Mouse (Mus musculus): ENCODE data around the gene Msx1.

The Msx1 gene

GRCm38 (mm10) chr5:37819541-37819940 is 4.8 kb downstream of the Msx1 start:
- no peak for TF ChIP-seq GATA4 (IDR thresholded peaks at IDR 0.05; ENCODE audit: insufficient replicate concordance, low read length)

GRCm38 (mm10) chr5:37818533-37819215 is 5.7 kb downstream of the Msx1 start:
- TF ChIP-seq GATA4 (IDR thresholded peaks at IDR 0.05; ENCODE audit: insufficient replicate concordance, low read length): no peak

GRCm38 (mm10) chr5:37817658-37818532 is 6.5 kb downstream of the Msx1 start:
- no peak for TF ChIP-seq GATA4 (IDR thresholded peaks at IDR 0.05; ENCODE audit: insufficient replicate concordance, low read length)

GRCm38 (mm10) chr5:37816907-37817657 is 7.3 kb downstream of the Msx1 start:
- TF ChIP-seq GATA4 (IDR thresholded peaks at IDR 0.05; ENCODE audit: insufficient replicate concordance, low read length): no peak

GRCm38 (mm10) chr5:37815909-37816308 is 8.5 kb downstream of the Msx1 start:
- TF ChIP-seq GATA4 (IDR thresholded peaks at IDR 0.05; ENCODE audit: insufficient replicate concordance, low read length): no peak

GRCm38 (mm10) chr5:37814169-37814568 is 10.2 kb downstream of the Msx1 start:
- no peak for TF ChIP-seq GATA4 (IDR thresholded peaks at IDR 0.05; ENCODE audit: insufficient replicate concordance, low read length)

- TF ChIP-seq GATA4 (IDR thresholded peaks at IDR 0.05; ENCODE audit: insufficient replicate concordance, low read length): no peak
Observed at GRCm38 (mm10) chr5:37805291-37805690, 19.1 kb downstream of the Msx1 start.

GRCm38 (mm10) chr5:37804512-37805118 is 19.8 kb downstream of the Msx1 start:
- TF ChIP-seq GATA4 (IDR thresholded peaks at IDR 0.05; ENCODE audit: insufficient replicate concordance, low read length): no peak

- TF ChIP-seq GATA4 (IDR thresholded peaks at IDR 0.05; ENCODE audit: insufficient replicate concordance, low read length): no peak
Observed at GRCm38 (mm10) chr5:37797251-37797650, 27.1 kb downstream of the Msx1 start.

GRCm38 (mm10) chr5:37796751-37797150 is 27.6 kb downstream of the Msx1 start:
- no peak for TF ChIP-seq GATA4 (IDR thresholded peaks at IDR 0.05; ENCODE audit: insufficient replicate concordance, low read length)

- no peak for TF ChIP-seq GATA4 (IDR thresholded peaks at IDR 0.05; ENCODE audit: insufficient replicate concordance, low read length)
Observed at GRCm38 (mm10) chr5:37795691-37796090, 28.7 kb downstream of the Msx1 start.

GRCm38 (mm10) chr5:37792154-37792553 is 32.2 kb downstream of the Msx1 start:
- TF ChIP-seq GATA4 (IDR thresholded peaks at IDR 0.05; ENCODE audit: insufficient replicate concordance, low read length): no peak

- no peak for TF ChIP-seq GATA4 (IDR thresholded peaks at IDR 0.05; ENCODE audit: insufficient replicate concordance, low read length)
Observed at GRCm38 (mm10) chr5:37784847-37785391, 39.5 kb downstream of the Msx1 start.

GRCm38 (mm10) chr5:37783306-37783705 is 41.1 kb downstream of the Msx1 start:
- no peak for TF ChIP-seq GATA4 (IDR thresholded peaks at IDR 0.05; ENCODE audit: insufficient replicate concordance, low read length)

GRCm38 (mm10) chr5:37775681-37776080 is 48.7 kb downstream of the Msx1 start:
- TF ChIP-seq GATA4 (IDR thresholded peaks at IDR 0.05; ENCODE audit: insufficient replicate concordance, low read length): no peak
